Mouse (Mus musculus) CH12.LX (cell line): ENCODE results near the gene Tldc1. TPM values are rescaled to one million over a fixed set of nuclear protein-coding genes. Genes with fewer than 3 reads are reported as not detected.

ENCODE experiments used
- DNase-seq: peaks from one replicate; pipeline ENCODE4 v3.0.0-alpha.2; 2013; ENCODE audit errors: extremely low read depth
- H3K27ac ChIP-seq: 2 replicates; pipeline ENCODE4 v1.5.1; 2012; ENCODE audit warnings: low read depth, mild to moderate bottlenecking, control low read depth, moderate library complexity; ENCODE audit not compliant: insufficient read depth
- H3K27me3 ChIP-seq: replicated peaks from 2 replicates; pipeline ENCODE3; 2012; ENCODE audit warnings: inconsistent platforms
- H3K36me3 ChIP-seq, 2 experiments: replicated peaks in 1 of 2; 2 replicates each; pipeline versions ENCODE3 to v1.6.1; 2012; ENCODE audit warnings: inconsistent platforms in 1 of 2, low read length in 1 of 2, mild to moderate bottlenecking in 1 of 2, mixed read lengths in 1 of 2, moderate library complexity in 1 of 2; ENCODE audit not compliant: control insufficient read depth in 1 of 2, insufficient read depth in 1 of 2
- H3K4me1 ChIP-seq, 2 experiments: 2 replicates each; pipeline ENCODE4 v1.6.1; 2012; ENCODE audit warnings: inconsistent platforms in 1 of 2, moderate library complexity in 1 of 2; ENCODE audit not compliant: insufficient read depth in 2 of 2, control insufficient read depth in 1 of 2
- H3K4me2 ChIP-seq: 2 replicates; pipeline ENCODE4 v1.6.1; 2012; ENCODE audit warnings: low read depth, mild to moderate bottlenecking, control low read depth; ENCODE audit not compliant: poor library complexity, insufficient read depth, severe bottlenecking
- H3K4me3 ChIP-seq, 3 experiments: fragments of 150-350 bp in 1 of 3; sonication (generic) in 1 of 3; replicated peaks in 1 of 3; 2 replicates each; pipeline versions ENCODE3 to v1.5.1; 2011 to 2012; ENCODE audit warnings: low read depth in 2 of 3, low read length in 2 of 3, mild to moderate bottlenecking in 2 of 3, moderate library complexity in 2 of 3, control low read depth in 1 of 3, improper control_type of control experiment in 1 of 3, inconsistent platforms in 1 of 3, mixed read lengths in 1 of 3; ENCODE audit not compliant: poor library complexity in 1 of 3
- H3K79me2 ChIP-seq: replicated peaks from 2 replicates; pipeline ENCODE4 v1.6.1; 2012; ENCODE audit warnings: mild to moderate bottlenecking, moderate library complexity; ENCODE audit not compliant: control insufficient read depth, poor library complexity, insufficient read depth, severe bottlenecking; ENCODE audit errors: extremely low read depth
- H3K9ac ChIP-seq: 2 replicates; pipeline ENCODE4 v1.6.1; 2012; ENCODE audit warnings: low read depth, mild to moderate bottlenecking, control low read depth, moderate library complexity; ENCODE audit not compliant: insufficient read depth
- H3K9me3 ChIP-seq: replicated peaks from 2 replicates; pipeline ENCODE3; 2012; ENCODE audit warnings: low read length, inconsistent platforms, mixed read lengths
- CHD1 ChIP-seq: IDR thresholded peaks from 2 replicates; pipeline ENCODE4 v1.6.1; 2012; ENCODE audit warnings: low read depth, low read length, improper control_type of control experiment, inconsistent platforms
- E2F4 ChIP-seq: IDR thresholded peaks from 2 replicates; pipeline ENCODE4 v1.6.1; 2011; ENCODE audit warnings: low read depth, low read length, improper control_type of control experiment; ENCODE audit not compliant: insufficient replicate concordance
- EP300 ChIP-seq: IDR thresholded peaks from 2 replicates; pipeline ENCODE4 v1.6.1; 2011; ENCODE audit warnings: low read length, improper control_type of control experiment
- GABPA ChIP-seq: IDR thresholded peaks from 2 replicates; pipeline ENCODE4 v1.6.1; 2012; ENCODE audit warnings: low read depth, low read length, improper control_type of control experiment, inconsistent platforms; ENCODE audit not compliant: insufficient replicate concordance
- HCFC1 ChIP-seq: IDR thresholded peaks from 2 replicates; pipeline ENCODE4 v1.6.1; 2012; ENCODE audit warnings: low read depth, mild to moderate bottlenecking, inconsistent platforms, low read length, improper control_type of control experiment
- IRF4 ChIP-seq: IDR thresholded peaks from 2 replicates; pipeline ENCODE4 v1.6.1; 2014; ENCODE audit warnings: low read depth, mild to moderate bottlenecking, inconsistent platforms, low read length, improper control_type of control experiment
- JUND ChIP-seq: conservative IDR thresholded peaks from 2 replicates; pipeline ENCODE4 v1.6.1; 2011; ENCODE audit warnings: low read depth, low read length, improper control_type of control experiment
- KAT2A ChIP-seq: IDR thresholded peaks from 2 replicates; pipeline ENCODE4 v1.6.1; 2012; ENCODE audit warnings: low read length, improper control_type of control experiment, inconsistent platforms; ENCODE audit not compliant: insufficient replicate concordance
- MAFK ChIP-seq: IDR thresholded peaks from 2 replicates; pipeline ENCODE4 v1.6.1; 2011; ENCODE audit warnings: low read length, improper control_type of control experiment; ENCODE audit not compliant: insufficient replicate concordance
- MAZ ChIP-seq: IDR thresholded peaks from 2 replicates; pipeline ENCODE4 v1.6.1; 2012; ENCODE audit warnings: low read depth, mild to moderate bottlenecking, inconsistent platforms, low read length, improper control_type of control experiment, moderate library complexity
- MEF2A ChIP-seq: IDR thresholded peaks from 2 replicates; pipeline ENCODE4 v1.6.1; 2014; ENCODE audit warnings: low read depth, mild to moderate bottlenecking, inconsistent platforms, low read length, improper control_type of control experiment, borderline replicate concordance
- MXI1 ChIP-seq: IDR thresholded peaks from 2 replicates; pipeline ENCODE4 v1.6.1; 2011; ENCODE audit warnings: mild to moderate bottlenecking, low read depth, low read length, improper control_type of control experiment
- MYC ChIP-seq: IDR thresholded peaks from 2 replicates; pipeline ENCODE4 v1.6.1; 2011; ENCODE audit warnings: low read depth, mild to moderate bottlenecking, improper control_type of control experiment, low read length
- NRF1 ChIP-seq: IDR thresholded peaks from 2 replicates; pipeline ENCODE4 v1.6.1; 2014; ENCODE audit warnings: low read depth, mild to moderate bottlenecking, inconsistent platforms, low read length, improper control_type of control experiment, moderate library complexity
- POLR2A ChIP-seq: IDR thresholded peaks from 2 replicates; pipeline ENCODE4 v1.6.1; 2011; ENCODE audit warnings: low read depth, mild to moderate bottlenecking, improper control_type of control experiment, low read length
- POLR2AphosphoS2 ChIP-seq: IDR thresholded peaks from 2 replicates; pipeline ENCODE4 v1.6.1; 2011; ENCODE audit warnings: low read depth, low read length, improper control_type of control experiment
- RCOR1 ChIP-seq: conservative IDR thresholded peaks from 2 replicates; pipeline ENCODE4 v1.6.1; 2012; ENCODE audit warnings: low read depth, mild to moderate bottlenecking, inconsistent platforms, low read length, improper control_type of control experiment
- SIN3A ChIP-seq: IDR thresholded peaks from 2 replicates; pipeline ENCODE4 v1.6.1; 2012; ENCODE audit warnings: low read length, improper control_type of control experiment, inconsistent platforms
- SMC3 ChIP-seq: IDR thresholded peaks from 2 replicates; pipeline ENCODE4 v1.6.1; 2011; ENCODE audit warnings: low read depth, low read length, improper control_type of control experiment
- TBP ChIP-seq: conservative IDR thresholded peaks from 2 replicates; pipeline ENCODE4 v1.6.1; 2011; ENCODE audit warnings: low read depth, low read length, improper control_type of control experiment
- TCF12 ChIP-seq: IDR thresholded peaks from 2 replicates; pipeline ENCODE4 v1.6.1; 2014; ENCODE audit warnings: low read depth, mild to moderate bottlenecking, inconsistent platforms, low read length, improper control_type of control experiment
- UBTF ChIP-seq: IDR thresholded peaks from 2 replicates; pipeline ENCODE4 v1.6.1; 2012; ENCODE audit warnings: low read depth, mild to moderate bottlenecking, inconsistent platforms, low read length, improper control_type of control experiment, moderate library complexity
- USF1 ChIP-seq: IDR thresholded peaks from 2 replicates; pipeline ENCODE4 v1.6.1; 2014; ENCODE audit warnings: low read depth, mild to moderate bottlenecking, inconsistent platforms, low read length, improper control_type of control experiment
- ZC3H11A ChIP-seq: IDR thresholded peaks from 2 replicates; pipeline ENCODE4 v1.6.1; 2012; ENCODE audit warnings: low read depth, mild to moderate bottlenecking, inconsistent platforms, low read length, improper control_type of control experiment
- dilution Hi-C: fragments of 300-500 bp; cut with MboI; formaldehyde crosslinking; loops from 2 replicates; pipeline ENCODE4 v1.14.3; 2020; ENCODE audit warnings: low sequenced_read_pairs; ENCODE audit not compliant: extremely low pct_unique_long_range_greater_than_20kb, extremely low pct_ligation_motif_present
- in situ Hi-C: fragments of 300-500 bp; cut with MboI; formaldehyde crosslinking; loops from 3 replicates; pipeline ENCODE4 v1.14.3; 2019; ENCODE audit warnings: low sequenced_read_pairs, low pct_ligation_motif_present, low pct_unique_long_range_greater_than_20kb, mixed read lengths
- polyA plus RNA-seq: library from polyadenylated mRNA; unstranded; fragments of >175 nt; gene quantifications from 2 replicates; pipeline ENCODE4 v1.2.1, GENCODE M21; 2012; ENCODE audit warnings: low read depth; ENCODE audit not compliant: insufficient read length
- total RNA-seq, 2 experiments: library from RNA; depleted of rRNA; stranded (reverse); fragments of 300-350 nt in 1 of 2; fragments of >200 nt in 1 of 2; gene quantifications; 2 replicates each; pipeline ENCODE4 v1.2.3; 2012 to 2014

Tldc1 gene
- total and polyA plus RNA-seq, 3 experiments: 3.8 to 10.4 (median 7.7) TPM

GRCm38 (mm10) chr8:119728351-119728895 lies 49.8 kb downstream of the Tldc1 start:
- peaks cover 3 to 4% of the 10 kb centered on the region in 2 experiments; a peak in 3 of 4 replicates for H3K4me1 ChIP-seq
- no peak for DNase-seq
- H3K79me2 ChIP-seq: no peaks in the 10 kb centered on the region
- dilution Hi-C loops (no loop called here), in situ Hi-C loops (no loop called here)
- H3K27ac ChIP-seq: no peak overlapping the region
- H3K9ac ChIP-seq: no peak overlapping the region
- no peak overlapping the region for H3K4me2 ChIP-seq
- H3K36me3 ChIP-seq: no peaks in the 10 kb centered on the region
- TF ChIP-seq RCOR1 (no peak), GABPA (no peak), EP300 (no peak), MXI1 (no peak), ZC3H11A (no peak), NRF1 (no peak), UBTF (no peak), MAZ (no peak), HCFC1 (no peak), TBP (no peak)
- no peak overlapping the region for H3K4me3 ChIP-seq
- H3K27me3 ChIP-seq: peaks cover 73% of the 10 kb centered on the region
- H3K9me3 ChIP-seq: no peaks in the 10 kb centered on the region

GRCm38 (mm10) chr8:119727093-119727492 lies 51.1 kb downstream of the Tldc1 start:
- in situ Hi-C loops: no loop called here
- no peaks in the 10 kb centered on the region for H3K79me2 ChIP-seq
- DNase-seq: no peak
- H3K9ac ChIP-seq: no peak overlapping the region
- no peak for TF ChIP-seq USF1
- H3K4me1 ChIP-seq: peaks cover 7 to 9% of the 10 kb centered on the region in 2 experiments; a peak in 3 of 4 replicates
- H3K4me2 ChIP-seq: no peak overlapping the region
- H3K27me3 ChIP-seq: peaks cover 68% of the 10 kb centered on the region
- no peak overlapping the region for H3K4me3 ChIP-seq
- dilution Hi-C loops: no loop called here
- no peaks in the 10 kb centered on the region for H3K9me3 ChIP-seq
- no peaks in the 10 kb centered on the region for H3K36me3 ChIP-seq
- no peak overlapping the region for H3K27ac ChIP-seq

GRCm38 (mm10) chr8:119724596-119724995 lies 53.6 kb downstream of the Tldc1 start:
- H3K36me3 ChIP-seq: no peaks in the 10 kb centered on the region
- no peak for TF ChIP-seq USF1
- no peak for TF ChIP-seq MAZ
- TF ChIP-seq MYC: no peak
- TF ChIP-seq CHD1: no peak
- no peak for TF ChIP-seq POLR2A
- no peak for TF ChIP-seq EP300
- TF ChIP-seq MAFK: no peak
- TF ChIP-seq NRF1: no peak
- no peak for TF ChIP-seq IRF4
- no peak for TF ChIP-seq POLR2AphosphoS2
- no peak for TF ChIP-seq JUND
- TF ChIP-seq MEF2A: no peak
- no peak for TF ChIP-seq SIN3A
- TF ChIP-seq KAT2A: no peak
- TF ChIP-seq E2F4: no peak
- TF ChIP-seq SMC3: no peak
- TF ChIP-seq TCF12: no peak
- no peak for TF ChIP-seq HCFC1
- no peak for TF ChIP-seq RCOR1
- no peak for TF ChIP-seq TBP
- in situ Hi-C loops: no loop called here
- peaks cover 7 to 9% of the 10 kb centered on the region in 2 experiments; a peak in 3 of 4 replicates for H3K4me1 ChIP-seq
- no peak for DNase-seq
- no peak overlapping the region for H3K27ac ChIP-seq
- no peak overlapping the region for H3K9ac ChIP-seq
- no peak overlapping the region for H3K4me3 ChIP-seq
- dilution Hi-C loops: no loop called here
- peaks cover 60% of the 10 kb centered on the region for H3K27me3 ChIP-seq
- no peaks in the 10 kb centered on the region for H3K79me2 ChIP-seq
- H3K9me3 ChIP-seq: no peaks in the 10 kb centered on the region
- H3K4me2 ChIP-seq: no peak overlapping the region
